Mouse (Mus musculus) hindbrain, embryonic 10.5 days (tissue): ENCODE data around the gene BC048403. TPM values are rescaled to one million over a fixed set of nuclear protein-coding genes. Genes with fewer than 3 reads are reported as not detected.

Experiments used
- DNase-seq: peaks from one replicate; pipeline ENCODE4 v3.0.0-alpha.2; 2017; ENCODE audit warnings: low spot score
- H3K27ac ChIP-seq: fragments of 300-500 bp; sonication (generic); 2 replicates; pipeline ENCODE4 v1.5.1; 2016; ENCODE audit warnings: mild to moderate bottlenecking, moderate library complexity
- H3K27me3 ChIP-seq: fragments of 300-500 bp; sonication (generic); 2 replicates; pipeline ENCODE4 v1.6.1; 2016; ENCODE audit warnings: mild to moderate bottlenecking; ENCODE audit not compliant: poor library complexity, insufficient read depth, severe bottlenecking
- H3K36me3 ChIP-seq: fragments of 300-500 bp; sonication (generic); 2 replicates; pipeline ENCODE4 v1.6.1; 2016; ENCODE audit warnings: mild to moderate bottlenecking, moderate library complexity
- H3K4me1 ChIP-seq: fragments of 300-500 bp; sonication (generic); replicated peaks from 2 replicates; pipeline ENCODE4 v1.6.1; 2016; ENCODE audit warnings: mild to moderate bottlenecking
- H3K4me3 ChIP-seq: fragments of 300-500 bp; sonication (generic); 2 replicates; pipeline ENCODE4 v1.5.1; 2016; ENCODE audit warnings: mild to moderate bottlenecking, moderate library complexity
- H3K9me3 ChIP-seq: fragments of 300-500 bp; sonication (generic); 2 replicates; pipeline ENCODE4 v1.6.1; 2016; ENCODE audit warnings: mild to moderate bottlenecking, moderate library complexity
- WGBS: fragments of 180-500 bp; shearing (Covaris S2); methylation state at CpG from one replicate; pipeline ENCODE4 v1.1.7; 2016; 5-methylcytosine and 5-hydroxymethylcytosine counted together
- polyA plus RNA-seq: library from polyadenylated mRNA; unstranded; fragments of >200 nt; fragmentation: Nextera tagmentation; extraction: Ambion mirVana; gene quantifications from 2 replicates; pipeline ENCODE4 v1.2.1, GENCODE M21; 2016

The BC048403 gene
- polyA plus RNA-seq, 1 experiment from 2014 or later = 3.0 TPM

DNA sequence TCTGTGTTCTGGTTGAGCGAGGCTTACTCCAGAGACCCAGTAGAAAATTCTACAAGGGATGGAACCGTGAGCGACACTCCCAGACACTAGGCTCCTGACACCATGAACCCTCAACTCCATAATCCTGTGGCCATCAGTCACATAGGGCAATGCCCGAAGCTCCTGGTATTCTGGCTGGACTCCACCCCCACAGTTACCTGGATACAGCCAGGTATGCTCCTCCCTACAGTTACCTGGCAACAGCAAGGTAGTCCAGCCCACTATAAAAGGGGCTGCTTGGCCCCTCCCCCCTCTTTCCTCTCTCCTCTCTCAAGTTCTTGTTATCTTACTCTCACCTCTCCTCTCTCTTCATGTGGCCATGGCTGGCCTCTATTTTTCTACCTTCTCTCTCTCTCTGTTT is 12.6 kb upstream of the BC048403 start:
- Histone ChIP-seq H3K27me3 (no peaks in the 10 kb centered on the region), H3K27ac (no peak overlapping the region), H3K36me3 (no peaks in the 10 kb centered on the region), H3K4me1 (no peaks in the 10 kb centered on the region), H3K4me3 (no peak overlapping the region), H3K9me3 (peaks cover 3% of the 10 kb centered on the region; the same call in 1 of the 2 replicates)
- DNase-seq = no peak
- 76% methylated on average over 4 of the region's 4 CpGs for WGBS

GRCm38 (mm10) chr10:121728226-121728625 is 11.5 kb upstream of the BC048403 start:
- Histone ChIP-seq H3K27me3 (no peaks in the 10 kb centered on the region), H3K4me1 (no peaks in the 10 kb centered on the region), H3K4me3 (no peak overlapping the region), H3K9me3 (no peaks in the 10 kb centered on the region), H3K27ac (no peak overlapping the region), H3K36me3 (no peaks in the 10 kb centered on the region)
- no peak for DNase-seq
- WGBS = 94% methylated on average over 4 of the region's 4 CpGs

DNA sequence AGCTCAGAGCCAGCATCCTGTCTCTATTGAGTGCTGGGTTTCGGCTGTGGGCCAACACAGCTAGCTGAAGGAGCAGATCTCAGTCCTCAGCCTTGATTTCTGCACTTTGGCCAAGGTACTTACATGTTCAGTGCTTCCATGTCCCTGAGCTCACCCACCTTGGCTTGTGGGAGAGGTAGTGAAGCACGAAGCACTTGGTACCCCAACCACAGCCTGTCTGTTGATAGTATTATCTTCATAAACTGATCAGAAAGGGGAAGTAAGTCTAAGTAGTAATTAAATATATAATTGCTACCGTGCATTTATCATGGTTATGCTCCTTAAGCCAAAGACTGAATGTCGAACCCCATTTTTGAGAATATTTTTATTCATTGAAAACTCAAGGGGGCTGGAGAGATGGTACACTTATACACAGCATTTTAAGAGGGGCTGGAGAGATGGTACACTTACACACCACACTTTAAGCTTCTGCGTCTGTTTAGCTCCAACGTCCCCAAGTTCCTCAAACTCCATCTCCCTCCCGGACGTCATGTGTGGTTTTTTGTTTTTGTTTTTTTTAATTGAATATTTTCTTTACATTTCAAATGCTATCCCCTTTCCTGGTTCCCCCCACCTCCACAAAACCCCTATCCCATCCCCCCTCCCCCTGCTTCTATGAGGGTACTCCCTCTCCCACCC is 8.6 kb upstream of the BC048403 start:
- no peaks in the 10 kb centered on the region for H3K36me3 ChIP-seq

DNA sequence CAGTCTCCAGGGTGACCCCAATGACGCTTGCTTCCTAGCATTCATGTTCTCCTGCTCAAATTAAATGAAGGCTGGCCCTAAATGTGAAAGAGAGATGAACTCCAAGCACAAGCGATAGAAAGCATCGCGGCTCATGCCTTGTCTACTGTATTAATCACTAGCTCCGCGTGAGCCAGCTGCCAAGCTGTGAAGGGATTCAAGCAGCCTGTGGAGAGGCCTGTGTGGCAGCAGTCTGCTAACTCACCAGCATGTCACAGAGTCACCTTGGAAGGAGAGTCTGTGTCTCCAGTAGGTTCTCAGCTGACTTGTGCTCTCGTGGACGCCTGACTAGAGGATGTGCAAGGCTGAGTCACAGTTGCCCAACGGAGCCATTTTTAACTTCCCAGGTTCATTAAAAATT is 7.2 kb upstream of the BC048403 start:
- Histone ChIP-seq H3K4me3 (no peak overlapping the region), H3K4me1 (no peaks in the 10 kb centered on the region), H3K27ac (no peak overlapping the region), H3K36me3 (no peaks in the 10 kb centered on the region), H3K27me3 (no peaks in the 10 kb centered on the region), H3K9me3 (no peaks in the 10 kb centered on the region)
- no peak for DNase-seq
- 86% methylated on average over 9 of the region's 9 CpGs for WGBS

More for the DNA sequence above, 8.6 kb upstream of the BC048403 start:
- 91% methylated on average over 8 of the region's 8 CpGs for WGBS
- no peaks in the 10 kb centered on the region for H3K27me3 ChIP-seq
- no peaks in the 10 kb centered on the region for H3K9me3 ChIP-seq
- DNase-seq = no peak
- no peaks in the 10 kb centered on the region for H3K4me1 ChIP-seq
- no peak overlapping the region for H3K27ac ChIP-seq
- no peak overlapping the region for H3K4me3 ChIP-seq

GRCm38 (mm10) chr10:121737256-121737655 is 2.5 kb upstream of the BC048403 start:
- no peaks in the 10 kb centered on the region for H3K36me3 ChIP-seq
- no peak for DNase-seq
- H3K9me3 ChIP-seq = no peaks in the 10 kb centered on the region
- no peak overlapping the region for H3K4me3 ChIP-seq
- no peak overlapping the region for H3K27ac ChIP-seq
- peaks cover 27% of the 10 kb centered on the region for H3K4me1 ChIP-seq
- 91% methylated on average over 3 of the region's 3 CpGs for whole genome bisulfite sequencing
- no peaks in the 10 kb centered on the region for H3K27me3 ChIP-seq

DNA sequence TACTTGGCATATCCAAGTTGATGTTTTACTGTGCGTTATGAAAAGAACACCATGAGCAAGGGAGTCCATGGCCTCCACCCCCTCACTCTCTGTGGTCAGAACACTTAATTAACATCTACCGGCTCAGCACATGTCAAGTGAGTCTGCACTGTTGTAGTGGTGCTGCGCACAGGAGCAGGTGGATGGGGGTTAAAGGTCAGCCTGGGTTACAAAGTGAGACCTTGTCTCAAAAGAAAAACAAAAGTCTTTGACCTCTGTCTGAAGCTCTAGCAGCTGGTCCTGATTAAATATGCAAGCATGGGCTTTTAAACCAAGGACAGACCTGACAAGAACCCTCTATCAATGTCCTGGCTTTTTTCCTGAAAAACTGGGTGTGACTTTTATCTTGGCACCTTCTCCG is 2.6 kb downstream of the BC048403 start:
- H3K4me1 ChIP-seq = peaks cover 35% of the 10 kb centered on the region
- H3K36me3 ChIP-seq = peaks cover 30% of the 10 kb centered on the region
- WGBS = 22% methylated on average over 4 of the region's 4 CpGs
- H3K9me3 ChIP-seq = no peaks in the 10 kb centered on the region
- H3K27me3 ChIP-seq = no peaks in the 10 kb centered on the region
- no peak overlapping the region for H3K27ac ChIP-seq
- DNase-seq = peak; percentile 50
- no peak overlapping the region for H3K4me3 ChIP-seq

GRCm38 (mm10) chr10:121750175-121750574 is 10.4 kb downstream of the BC048403 start:
- Histone ChIP-seq H3K9me3 (0 out of 2 replicates have a peak, but pooled peaks cover 6% of the 10 kb centered on the region), H3K27ac (no peak overlapping the region), H3K4me3 (no peak overlapping the region), H3K36me3 (peaks cover 77% of the 10 kb centered on the region), H3K4me1 (no peaks in the 10 kb centered on the region), H3K27me3 (no peaks in the 10 kb centered on the region)
- no peak for DNase-seq
- 94% methylated on average over 12 of the region's 12 CpGs for WGBS

GRCm38 (mm10) chr10:121754237-121754636 is 14.5 kb downstream of the BC048403 start:
- DNase-seq = no peak
- peaks cover 37% of the 10 kb centered on the region for H3K36me3 ChIP-seq
- H3K27ac ChIP-seq = no peak overlapping the region
- 0 out of 2 replicates have a peak, but pooled peaks cover 6% of the 10 kb centered on the region for H3K9me3 ChIP-seq
- no peak overlapping the region for H3K4me3 ChIP-seq
- no peaks in the 10 kb centered on the region for H3K27me3 ChIP-seq
- no peaks in the 10 kb centered on the region for H3K4me1 ChIP-seq
- WGBS = 92% methylated on average over 5 of the region's 5 CpGs

- Histone ChIP-seq H3K27me3 (no peaks in the 10 kb centered on the region), H3K9me3 (no peaks in the 10 kb centered on the region), H3K27ac (no peak overlapping the region), H3K36me3 (peaks cover 21% of the 10 kb centered on the region), H3K4me1 (no peaks in the 10 kb centered on the region), H3K4me3 (no peak overlapping the region)
- WGBS = 22% methylated on average over 1 of the region's 1 CpGs
- DNase-seq = no peak
These were observed 16.1 kb downstream of the BC048403 start for GRCm38 (mm10) chr10:121755822-121756221.

GRCm38 (mm10) chr10:121756677-121757076 is 16.9 kb downstream of the BC048403 start:
- Histone ChIP-seq H3K4me1 (no peaks in the 10 kb centered on the region), H3K9me3 (no peaks in the 10 kb centered on the region), H3K27ac (no peak overlapping the region), H3K36me3 (peaks cover 12% of the 10 kb centered on the region), H3K4me3 (no peak overlapping the region), H3K27me3 (no peaks in the 10 kb centered on the region)
- DNase-seq = no peak
- WGBS = 86% methylated on average over 4 of the region's 4 CpGs

DNA sequence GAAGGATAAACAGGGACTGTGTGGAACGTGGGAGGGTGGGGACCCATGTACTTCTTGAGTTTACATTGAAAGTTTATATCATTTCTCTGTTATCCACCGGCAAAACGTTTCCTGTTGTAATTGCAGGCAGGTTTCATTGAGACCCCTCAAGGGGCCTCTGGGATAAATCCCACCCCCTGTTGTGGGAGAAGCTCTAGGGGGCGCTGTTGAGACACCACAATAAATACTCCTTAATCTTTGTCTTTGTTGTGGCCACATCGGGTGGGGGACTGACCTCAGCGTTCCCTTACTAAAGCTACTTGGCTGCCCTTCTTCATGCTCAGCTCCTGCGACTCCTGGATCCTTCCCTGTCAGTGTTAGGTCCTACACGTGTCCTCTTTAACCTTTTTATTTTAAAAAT is 19.4 kb downstream of the BC048403 start:
- Histone ChIP-seq H3K27me3 (no peaks in the 10 kb centered on the region), H3K4me3 (no peak overlapping the region), H3K27ac (no peak overlapping the region), H3K4me1 (no peaks in the 10 kb centered on the region), H3K36me3 (no peaks in the 10 kb centered on the region), H3K9me3 (no peaks in the 10 kb centered on the region)
- WGBS = 47% methylated on average over 8 of the region's 8 CpGs
- no peak for DNase-seq

DNA sequence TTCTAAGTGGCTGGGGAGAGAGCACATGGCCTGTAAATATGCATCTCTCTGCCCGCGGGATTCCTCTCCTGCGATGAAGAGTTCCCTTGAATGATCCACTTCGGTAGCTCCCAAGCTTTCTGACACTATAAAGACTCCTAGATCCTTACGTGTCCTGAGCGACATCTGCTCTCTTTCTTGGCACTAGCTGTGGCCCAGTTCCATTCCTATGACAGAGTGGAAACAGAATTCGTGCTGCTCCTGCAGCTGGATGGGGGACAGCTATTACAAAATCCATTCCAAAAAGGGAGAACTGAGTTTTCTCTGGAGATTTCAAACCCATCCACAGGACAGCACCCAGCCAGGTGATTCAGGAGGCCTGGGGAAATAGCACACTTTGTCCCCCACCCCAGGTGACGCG is 22.4 kb downstream of the BC048403 start:
- H3K27ac ChIP-seq = no peak overlapping the region
- WGBS = 91% methylated on average over 9 of the region's 9 CpGs

DNA sequence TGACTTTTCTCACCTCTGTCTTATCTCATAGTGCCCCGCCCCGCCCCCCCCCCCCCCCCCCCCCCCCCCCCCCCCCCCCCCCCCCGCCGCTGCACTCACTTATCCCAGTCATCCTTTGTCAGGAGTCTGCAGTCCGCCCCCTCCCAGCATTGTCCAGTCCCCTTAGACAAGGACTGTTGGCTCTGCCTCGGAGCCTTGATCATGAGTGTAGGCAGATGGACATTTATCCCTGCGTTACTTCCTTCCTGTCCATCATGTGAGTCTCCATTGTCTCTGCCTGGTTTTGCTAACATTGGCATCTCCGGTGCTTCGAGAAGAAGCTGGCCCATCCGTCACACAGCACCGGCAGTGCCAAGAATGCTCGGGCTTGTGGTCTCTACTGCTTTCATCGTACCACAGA is 23.5 kb downstream of the BC048403 start:
- no peaks in the 10 kb centered on the region for H3K36me3 ChIP-seq
- no peak overlapping the region for H3K4me3 ChIP-seq
- WGBS = 80% methylated on average over 11 of the region's 13 CpGs
- H3K27me3 ChIP-seq = no peaks in the 10 kb centered on the region
- peaks cover 6% of the 10 kb centered on the region; the same call in 1 of the 2 replicates for H3K4me1 ChIP-seq
- no peak for DNase-seq
- H3K9me3 ChIP-seq = no peaks in the 10 kb centered on the region
- no peak overlapping the region for H3K27ac ChIP-seq

More for the DNA sequence above, 22.4 kb downstream of the BC048403 start:
- no peak for DNase-seq
- Histone ChIP-seq H3K9me3 (no peaks in the 10 kb centered on the region), H3K27me3 (no peaks in the 10 kb centered on the region), H3K4me1 (peaks cover 6% of the 10 kb centered on the region; the same call in 1 of the 2 replicates), H3K4me3 (no peak overlapping the region), H3K36me3 (no peaks in the 10 kb centered on the region)
